Mouse (Mus musculus): ENCODE measurements around the gene Krtap5-4.
"Not testable (repeated sequence)": the region's sequence is repeated elsewhere in the genome, so short reads cannot be mapped to it uniquely, and the experiment has no call there.

Krtap5-4 gene

DNA sequence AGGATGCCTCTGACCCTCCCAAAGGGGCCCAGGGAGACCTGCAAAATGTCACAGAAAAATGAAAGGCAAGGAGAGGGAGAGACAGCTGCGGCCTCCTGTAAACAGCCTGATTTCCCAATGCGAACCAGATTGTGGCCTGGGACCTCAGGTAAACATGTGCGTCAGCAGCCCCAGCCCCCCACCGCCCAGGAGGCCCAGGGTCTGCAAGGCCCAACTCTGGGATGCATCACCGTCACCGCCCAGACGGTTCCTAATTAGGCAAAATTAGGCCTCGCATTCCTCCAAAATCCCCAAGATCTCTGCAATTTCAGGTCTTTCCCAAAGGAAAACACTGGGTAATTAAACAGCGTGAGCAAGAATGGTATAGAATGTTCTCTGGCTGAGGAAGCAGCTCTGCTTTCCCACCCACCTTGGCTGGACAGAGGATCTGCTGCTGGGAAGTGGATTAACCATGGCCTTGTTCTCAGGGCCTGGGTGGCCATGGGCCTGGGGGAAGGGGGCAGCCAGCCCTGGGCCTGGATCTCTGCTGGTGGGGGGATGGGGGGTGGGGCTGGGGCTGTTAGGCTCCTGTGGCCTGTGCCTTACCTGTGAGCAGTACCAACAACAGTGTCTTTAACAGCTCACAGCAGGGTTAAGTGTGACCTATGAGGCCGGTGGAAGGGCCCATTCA is 18.4 kb downstream of the Krtap5-4 start:
- not testable (repeated sequence) for DNase-seq (ENCODE audit: low spot score in 2 of 2)

DNA sequence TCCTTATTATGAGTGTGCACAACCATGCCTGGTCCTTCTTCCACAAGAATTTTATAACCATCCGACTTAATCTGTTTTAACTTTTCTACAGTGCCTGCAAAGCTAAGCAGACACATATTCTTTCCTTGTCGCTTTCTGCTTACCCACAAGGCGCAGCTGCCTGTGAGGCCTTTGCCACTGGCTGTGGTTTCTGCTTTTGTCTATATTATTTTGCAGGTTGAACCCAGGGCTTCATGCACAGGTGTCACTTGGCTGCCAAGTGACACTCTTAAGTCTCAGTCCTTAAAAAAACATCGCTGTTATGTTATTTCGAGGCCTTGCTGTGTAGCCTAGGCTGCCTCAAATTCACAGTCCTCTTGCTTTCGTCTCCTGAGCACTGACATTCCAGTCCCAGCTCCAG is 19.3 kb downstream of the Krtap5-4 start:
- DNase-seq (ENCODE audit: low spot score in 2 of 2): no peak

GRCm38 (mm10) chr7:142323396-142324117 is 20.2 kb downstream of the Krtap5-4 start:
- DNase-seq (ENCODE audit: low spot score in 2 of 2): no peak

DNA sequence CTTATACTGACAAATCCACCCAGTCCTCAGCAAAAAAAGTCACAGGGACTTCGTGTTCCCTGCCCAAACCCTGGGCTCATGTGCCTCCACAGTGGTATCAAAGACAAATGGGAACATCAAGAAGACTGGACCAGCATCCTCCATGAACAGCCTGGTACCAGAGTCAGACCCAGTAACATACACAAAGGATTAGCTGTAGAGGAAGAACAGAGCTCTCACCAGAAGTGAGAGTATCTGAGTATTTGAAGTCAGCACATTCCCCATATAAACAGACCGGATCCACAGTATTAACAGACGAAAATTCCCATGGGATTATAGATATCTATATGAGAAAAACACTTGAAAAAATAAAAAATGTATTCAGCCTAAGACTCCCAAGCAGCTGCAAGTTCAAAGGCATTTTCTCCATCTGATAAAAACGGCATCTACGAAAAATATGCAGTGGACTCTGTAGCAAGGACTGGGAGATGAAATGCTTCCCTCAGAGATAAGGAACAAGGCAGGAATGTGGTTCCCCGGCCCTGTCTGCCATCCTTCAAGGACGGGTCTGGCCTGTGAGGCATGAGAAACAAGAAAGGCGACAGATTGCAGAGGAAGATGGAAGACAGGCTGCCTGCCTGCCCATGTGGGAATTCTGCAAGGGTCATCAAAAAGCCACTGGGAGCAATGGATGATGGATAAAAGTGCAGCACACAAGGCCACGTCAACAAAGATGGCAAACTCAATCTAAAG is 23.5 kb downstream of the Krtap5-4 start:
- DNase-seq (ENCODE audit: low spot score in 2 of 2): no peak

DNA sequence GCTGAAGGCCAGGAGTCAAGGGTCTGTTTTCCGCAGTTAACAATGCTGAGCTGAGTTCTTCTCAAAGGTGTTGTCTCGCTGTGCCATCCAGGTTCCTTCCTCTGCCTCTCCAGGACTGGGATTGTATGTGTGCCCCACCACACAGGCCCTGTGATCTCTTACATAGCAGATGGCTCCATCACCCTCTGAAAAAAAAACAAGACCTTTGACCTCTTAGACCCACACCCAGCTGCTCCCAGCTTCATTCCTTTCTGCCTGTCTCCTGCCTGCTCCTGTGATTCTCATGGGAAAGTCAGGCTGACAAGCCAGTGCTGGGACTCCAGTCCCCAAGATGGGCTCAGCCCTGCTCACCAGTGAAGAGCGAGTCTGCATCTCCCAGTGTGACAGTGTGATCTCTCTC is 25.2 kb downstream of the Krtap5-4 start:
- DNase-seq (ENCODE audit: low spot score in 2 of 2): no peak

GRCm38 (mm10) chr7:142330271-142330724 is 26.9 kb downstream of the Krtap5-4 start:
- no peak for DNase-seq (ENCODE audit: low spot score in 2 of 2)

DNA sequence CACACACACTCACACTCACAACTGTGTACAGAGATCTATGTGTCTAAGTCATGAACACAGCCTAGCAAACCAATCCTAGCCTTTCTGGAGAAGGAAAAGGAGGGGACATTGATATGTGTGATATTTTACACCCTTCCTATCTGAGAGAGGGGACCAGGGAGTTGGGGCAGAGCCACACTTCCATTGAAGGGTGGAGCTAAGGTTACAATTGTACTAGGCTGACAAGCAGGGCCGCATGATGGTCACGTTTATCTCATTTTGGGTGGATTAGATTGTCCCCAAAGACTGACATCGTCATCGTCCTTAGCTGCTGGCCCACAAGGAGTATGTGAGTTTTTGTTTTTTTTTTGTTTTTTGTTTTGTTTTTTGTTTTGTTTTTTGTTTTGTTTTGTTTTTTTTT is 27.9 kb downstream of the Krtap5-4 start:
- DNase-seq (ENCODE audit: low spot score in 2 of 2): no peak

GRCm38 (mm10) chr7:142332741-142333140 is 29.4 kb downstream of the Krtap5-4 start:
- not testable (repeated sequence) for DNase-seq (ENCODE audit: low spot score in 2 of 2)

DNA sequence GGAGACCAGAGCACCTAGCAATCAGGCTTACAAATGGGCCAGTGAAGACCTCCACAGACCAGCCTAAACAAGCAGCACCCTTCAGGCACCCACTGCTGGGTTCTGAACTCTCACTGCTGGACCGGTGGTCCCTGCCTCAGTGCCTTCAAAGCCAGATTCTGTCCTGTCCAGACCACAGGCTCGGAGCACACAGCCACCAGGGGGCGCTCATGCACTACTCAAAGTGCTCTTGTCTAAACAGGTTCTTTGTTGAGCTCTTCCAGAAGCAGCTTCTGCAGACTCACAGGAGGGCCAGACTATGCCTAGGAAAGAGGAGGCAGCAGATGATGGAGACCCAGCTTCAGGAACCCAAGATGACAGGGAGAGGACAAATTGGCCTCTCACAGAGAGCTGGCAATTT is 30.9 kb downstream of the Krtap5-4 start:
- peak; percentile 86 to 94 for DNase-seq (ENCODE audit: low spot score in 2 of 2)

- DNase-seq (ENCODE audit: low spot score in 2 of 2): peak; percentile 41 to 52
These were observed 31.8 kb downstream of the Krtap5-4 start for GRCm38 (mm10) chr7:142335151-142335550.

DNA sequence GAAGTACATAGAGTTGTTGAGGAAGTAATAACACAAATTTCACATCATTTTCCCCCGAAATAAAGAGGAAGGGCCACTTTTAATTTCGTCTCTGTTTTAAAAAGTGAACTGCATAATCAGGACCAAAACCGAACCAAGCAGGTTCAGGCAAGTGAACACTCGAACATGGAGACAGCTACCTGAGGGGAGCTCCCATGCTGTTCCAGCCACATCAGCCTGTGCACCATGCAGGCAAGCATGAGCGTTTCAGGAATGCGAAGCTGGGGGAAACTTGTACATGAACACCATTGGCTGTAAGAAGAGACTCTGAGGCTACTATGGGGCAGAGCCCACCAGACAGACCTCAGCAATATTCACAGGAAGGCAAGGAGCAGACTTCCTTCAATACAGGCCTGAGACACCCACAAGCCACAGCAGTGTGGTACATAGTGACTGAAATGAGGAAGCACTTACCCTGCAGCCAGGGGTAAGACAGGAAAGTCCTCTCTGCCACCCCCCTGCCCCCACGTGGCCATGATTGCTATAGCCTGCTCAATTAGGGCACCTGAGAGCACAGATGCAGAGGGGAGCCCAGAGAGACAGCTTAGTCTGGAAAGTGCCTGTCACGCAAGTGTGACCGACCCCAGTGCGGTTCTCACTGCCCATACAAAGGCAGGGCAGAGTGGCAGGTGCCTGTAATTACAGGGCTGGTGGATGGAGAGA is 37.1 kb downstream of the Krtap5-4 start:
- DNase-seq (ENCODE audit: low spot score in 2 of 2): peak; percentile 53 to 57

DNA sequence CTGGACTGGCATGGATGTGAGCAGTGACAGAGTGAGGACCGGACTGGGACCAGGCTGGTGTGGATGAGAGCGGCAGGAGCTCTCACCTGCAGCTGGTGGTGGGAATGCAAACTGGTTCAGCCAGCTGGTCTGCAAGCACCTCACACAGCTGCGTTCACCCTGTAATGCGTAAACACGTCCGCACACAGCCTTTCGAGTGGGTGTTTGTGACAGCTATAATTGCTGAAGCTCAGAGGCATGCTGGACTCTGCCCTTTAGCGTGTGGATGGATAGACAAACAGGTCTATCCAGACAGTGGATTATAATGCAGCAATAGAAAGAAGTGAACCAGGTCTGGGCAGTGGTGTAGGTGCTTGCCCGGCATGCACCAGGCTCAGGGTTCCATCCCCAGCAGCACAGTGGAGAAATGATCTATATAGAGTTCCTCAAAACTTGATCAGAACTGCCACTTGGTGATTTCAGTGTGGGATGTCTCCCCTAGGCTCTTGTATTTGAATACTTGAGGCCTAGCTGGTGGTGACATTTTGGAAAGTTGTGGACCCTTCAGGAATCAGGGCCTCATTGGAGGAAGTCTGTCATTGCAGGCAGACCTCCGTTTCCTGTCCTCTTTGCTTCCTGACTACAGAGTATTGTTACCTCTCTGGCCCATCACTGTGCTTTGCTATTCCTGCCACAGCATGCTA is 38.4 kb downstream of the Krtap5-4 start:
- DNase-seq (ENCODE audit: low spot score in 2 of 2): no peak

- no peak for DNase-seq (ENCODE audit: low spot score in 2 of 2)
These were observed 38.9 kb downstream of the Krtap5-4 start for GRCm38 (mm10) chr7:142342247-142342640.

- no peak for DNase-seq (ENCODE audit: low spot score in 2 of 2)
These were observed 44.2 kb downstream of the Krtap5-4 start for GRCm38 (mm10) chr7:142347542-142347941.

DNA sequence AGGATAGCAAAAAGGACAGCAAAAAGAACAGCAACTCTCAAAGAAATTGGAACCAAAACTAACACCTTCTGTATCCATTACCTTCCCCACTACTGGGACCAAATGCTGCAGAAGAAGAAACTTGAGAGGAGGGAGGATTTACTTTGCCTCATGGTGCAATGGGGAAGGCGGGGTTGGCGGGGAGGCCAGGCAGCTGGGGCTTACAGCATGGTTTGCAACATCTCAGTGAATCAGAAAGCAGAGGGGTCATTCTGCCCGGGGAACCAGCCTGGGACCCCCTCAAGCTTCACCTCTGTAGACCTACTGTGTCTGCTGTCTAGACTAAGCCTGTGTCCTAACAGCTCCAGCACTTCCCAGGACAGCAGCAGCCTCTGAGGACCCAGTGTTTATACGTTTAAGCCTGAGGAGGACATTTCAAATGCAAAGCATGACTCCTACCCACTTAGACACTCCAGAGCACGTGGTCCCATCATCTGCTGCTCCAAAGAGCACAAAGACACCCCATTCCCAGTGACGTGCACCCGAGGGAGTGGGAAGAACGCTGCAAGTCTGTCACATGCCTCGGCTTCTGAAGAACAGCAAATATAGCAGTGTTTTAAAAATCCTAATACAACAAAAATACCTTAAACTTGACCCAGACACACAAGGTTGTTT is 46.1 kb downstream of the Krtap5-4 start:
- DNase-seq (ENCODE audit: low spot score in 2 of 2): peak; percentile 72 to 78

DNA sequence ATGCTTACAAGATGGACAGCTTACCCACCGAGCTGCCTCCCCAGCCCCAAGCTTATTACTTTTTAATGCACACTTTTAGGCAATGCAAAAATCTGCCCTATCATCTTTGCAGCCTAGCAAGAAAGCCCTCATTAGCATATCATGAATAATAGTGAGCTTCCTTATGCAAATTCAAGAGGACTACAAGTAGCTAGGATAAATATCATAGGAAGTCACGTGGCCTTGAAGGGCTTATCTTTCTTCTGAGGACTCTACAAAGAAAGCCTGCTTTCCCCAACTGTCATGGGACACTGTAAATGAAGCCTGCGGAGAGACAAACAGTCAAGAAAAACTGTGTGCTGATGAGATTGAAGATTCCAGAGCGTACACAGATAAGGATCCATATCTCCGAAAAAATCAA is 48.2 kb downstream of the Krtap5-4 start:
- DNase-seq (ENCODE audit: low spot score in 2 of 2): no peak

DNA sequence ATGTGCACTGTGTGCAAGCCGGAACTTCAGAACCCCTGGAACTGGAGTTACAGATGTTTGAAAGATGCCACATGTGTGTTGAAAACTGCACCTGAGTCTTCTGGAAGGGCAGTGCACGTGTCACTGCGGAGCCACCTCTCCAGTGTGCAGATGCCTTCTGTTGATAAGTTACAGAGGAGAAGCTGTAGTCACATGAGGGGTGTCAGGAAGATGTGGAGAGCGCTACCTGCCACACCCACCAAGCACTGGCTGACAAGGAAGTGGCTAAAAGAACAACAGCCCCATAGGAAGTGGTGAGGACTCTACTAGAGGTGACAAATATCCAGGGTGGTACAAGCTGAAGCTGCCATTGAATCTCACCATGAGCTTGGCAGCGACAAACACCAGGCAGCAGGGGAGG is 50.5 kb downstream of the Krtap5-4 start:
- no peak for DNase-seq (ENCODE audit: low spot score in 2 of 2)
